Mouse (Mus musculus): Measurements from ENCODE around the gene Prr11. TPM values are rescaled to one million over a fixed set of nuclear protein-coding genes. Genes with fewer than 3 reads are reported as not detected.

Prr11 gene
- 7.3 and 9.6 TPM in 2 replicates for total RNA-seq (2012; rRNA removed)

GRCm38 (mm10) chr11:87108409-87108754 is at the start of gene Prr11:
Prr11 (minus strand) TSS chr11:87108708.
- H3K36me3 ChIP-seq (ENCODE audit: control insufficient read depth, insufficient read depth, low read length, poor library complexity, severe bottlenecking): peaks cover 1% of the 10 kb centered on the region; the same call in 1 of the 2 replicates
- H3K9ac ChIP-seq (ENCODE audit: insufficient read depth, low read depth, low read length, poor library complexity, severe bottlenecking): peak within 1 kb of the TSS; percentile 98
- H3K4me3 ChIP-seq (ENCODE audit: insufficient read depth in 1 of 2, low read depth in 1 of 2, low read length in 2 of 2, poor library complexity in 1 of 2, severe bottlenecking in 1 of 2): peak within 1 kb of the TSS; percentile 94 to 99
- H3K4me1 ChIP-seq (ENCODE audit: control insufficient read depth in 2 of 2, insufficient read depth in 2 of 2, low read length in 2 of 2, poor library complexity in 1 of 2): peaks cover 0 to 9% of the 10 kb centered on the region in 2 experiments; a peak in 1 of 4 replicates
- DNase-seq (ENCODE audit: low read depth, low spot score): no peak
- peak within 1 kb of the TSS; percentile 91 for H3K27ac ChIP-seq (ENCODE audit: insufficient read depth, low read depth, low read length, poor library complexity, severe bottlenecking)
- H3K9me3 ChIP-seq (ENCODE audit: control insufficient read depth, insufficient read depth, low read depth, low read length): no peaks in the 10 kb centered on the region
- TF ChIP-seq ZNF384 (IDR thresholded peaks at IDR 0.05; ENCODE audit: low read depth, low read length) (no peak), CHD2 (IDR thresholded peaks at IDR 0.05; ENCODE audit: low read depth, low read length) (no peak), HCFC1 (IDR thresholded peaks at IDR 0.05; ENCODE audit: borderline replicate concordance, insufficient read depth, low read length) (peak; percentile 33; the same call in 1 of the 2 replicates)
- in situ Hi-C loops (cut with MboI; ENCODE audit: low sequenced_read_pairs in 2 of 2, unreplicated experiment in 2 of 2): no loop called here

DNA sequence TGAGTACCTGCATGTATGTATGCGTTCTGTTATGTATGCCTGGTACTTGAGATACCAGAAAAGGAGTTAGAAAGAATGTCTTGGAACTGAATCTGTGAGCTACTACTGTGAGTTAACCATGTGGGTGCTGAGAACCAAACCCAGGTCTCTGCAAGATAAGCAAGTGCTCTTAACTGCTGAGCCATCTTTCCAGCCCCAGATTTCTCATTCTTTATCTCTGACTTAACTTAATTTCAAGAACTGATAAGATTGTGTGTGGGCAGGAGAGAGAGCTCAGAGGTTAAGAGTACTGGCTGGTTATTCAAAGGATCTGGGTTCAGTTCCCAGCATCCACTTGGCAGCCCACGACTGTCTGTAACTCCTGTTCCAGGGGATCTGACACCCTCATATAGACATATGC is 49.5 kb upstream of the Prr11 start:
- in situ Hi-C loops (cut with MboI; ENCODE audit: low sequenced_read_pairs in 2 of 2, unreplicated experiment in 2 of 2): no loop called here
- Histone ChIP-seq H3K9ac (ENCODE audit: insufficient read depth, low read depth, low read length, poor library complexity, severe bottlenecking) (no peak overlapping the region), H3K27ac (ENCODE audit: insufficient read depth, low read depth, low read length, poor library complexity, severe bottlenecking) (no peak overlapping the region), H3K36me3 (ENCODE audit: control insufficient read depth, insufficient read depth, low read length, poor library complexity, severe bottlenecking) (peaks cover 4% of the 10 kb centered on the region; the same call in 1 of the 2 replicates), H3K4me1 (ENCODE audit: control insufficient read depth in 2 of 2, insufficient read depth in 2 of 2, low read length in 2 of 2, poor library complexity in 1 of 2) (no peaks in the 10 kb centered on the region), H3K4me3 (ENCODE audit: insufficient read depth in 1 of 2, low read depth in 1 of 2, low read length in 2 of 2, poor library complexity in 1 of 2, severe bottlenecking in 1 of 2) (no peak overlapping the region), H3K9me3 (ENCODE audit: control insufficient read depth, insufficient read depth, low read depth, low read length) (no peaks in the 10 kb centered on the region)
- TF ChIP-seq CHD2 (IDR thresholded peaks at IDR 0.05; ENCODE audit: low read depth, low read length) (no peak), MAFK (IDR thresholded peaks at IDR 0.05; ENCODE audit: insufficient read depth, low read depth, low read length) (no peak), ZNF384 (IDR thresholded peaks at IDR 0.05; ENCODE audit: low read depth, low read length) (no peak), HCFC1 (IDR thresholded peaks at IDR 0.05; ENCODE audit: borderline replicate concordance, insufficient read depth, low read length) (no peak), ZC3H11A (IDR thresholded peaks at IDR 0.05; ENCODE audit: borderline replicate concordance, low read depth, low read length) (no peak)
- no peak for DNase-seq (ENCODE audit: low read depth, low spot score)

DNA sequence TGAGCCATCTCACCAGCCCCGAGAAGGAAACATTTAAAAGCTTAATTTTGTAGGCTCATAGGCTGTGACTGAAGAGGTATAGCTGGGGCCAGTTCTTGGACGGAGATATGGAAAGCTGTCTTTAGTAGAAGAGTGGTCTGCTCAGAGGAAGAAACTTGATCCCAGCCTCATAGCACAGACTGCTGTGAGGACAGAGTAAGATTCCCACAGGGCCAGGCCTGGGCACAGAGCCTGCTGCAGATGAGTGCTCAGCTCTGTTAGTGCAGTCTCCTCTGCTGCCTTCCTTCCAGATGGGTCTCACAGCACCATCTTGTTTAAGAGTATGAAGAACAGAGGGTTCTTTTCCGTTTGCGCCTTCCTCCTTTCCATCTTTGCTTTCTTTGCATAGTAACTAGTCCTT is 27.7 kb upstream of the Prr11 start:
- in situ Hi-C loops (cut with MboI; ENCODE audit: low sequenced_read_pairs in 2 of 2, unreplicated experiment in 2 of 2): no loop called here
- Histone ChIP-seq H3K4me1 (ENCODE audit: control insufficient read depth in 2 of 2, insufficient read depth in 2 of 2, low read length in 2 of 2, poor library complexity in 1 of 2) (no peaks in the 10 kb centered on the region), H3K4me3 (ENCODE audit: insufficient read depth in 1 of 2, low read depth in 1 of 2, low read length in 2 of 2, poor library complexity in 1 of 2, severe bottlenecking in 1 of 2) (no peak overlapping the region), H3K36me3 (ENCODE audit: control insufficient read depth, insufficient read depth, low read length, poor library complexity, severe bottlenecking) (peaks cover 2% of the 10 kb centered on the region), H3K27ac (ENCODE audit: insufficient read depth, low read depth, low read length, poor library complexity, severe bottlenecking) (no peak overlapping the region), H3K9ac (ENCODE audit: insufficient read depth, low read depth, low read length, poor library complexity, severe bottlenecking) (no peak overlapping the region), H3K9me3 (ENCODE audit: control insufficient read depth, insufficient read depth, low read depth, low read length) (no peaks in the 10 kb centered on the region)
- no peak for DNase-seq (ENCODE audit: low read depth, low spot score)
- TF ChIP-seq MAFK (IDR thresholded peaks at IDR 0.05; ENCODE audit: insufficient read depth, low read depth, low read length): no peak
- no peak for TF ChIP-seq ZC3H11A (IDR thresholded peaks at IDR 0.05; ENCODE audit: borderline replicate concordance, low read depth, low read length)
- no peak for TF ChIP-seq HCFC1 (IDR thresholded peaks at IDR 0.05; ENCODE audit: borderline replicate concordance, insufficient read depth, low read length)

GRCm38 (mm10) chr11:87126824-87127816 is 18.6 kb upstream of the Prr11 start, which contains the start of gene Trim37:
Trim37 (plus strand) TSS chr11:87127077.
- Histone ChIP-seq H3K27ac (ENCODE audit: insufficient read depth, low read depth, low read length, poor library complexity, severe bottlenecking) (peak within 1 kb of the TSS; percentile 89), H3K9me3 (ENCODE audit: control insufficient read depth, insufficient read depth, low read depth, low read length) (no peaks in the 10 kb centered on the region), H3K36me3 (ENCODE audit: control insufficient read depth, insufficient read depth, low read length, poor library complexity, severe bottlenecking) (peaks cover 18% of the 10 kb centered on the region), H3K4me3 (ENCODE audit: insufficient read depth in 1 of 2, low read depth in 1 of 2, low read length in 2 of 2, poor library complexity in 1 of 2, severe bottlenecking in 1 of 2) (peak within 1 kb of the TSS; percentile 93 to 99), H3K4me1 (ENCODE audit: control insufficient read depth in 2 of 2, insufficient read depth in 2 of 2, low read length in 2 of 2, poor library complexity in 1 of 2) (peaks cover 0 to 4% of the 10 kb centered on the region in 2 experiments; a peak in 1 of 4 replicates), H3K9ac (ENCODE audit: insufficient read depth, low read depth, low read length, poor library complexity, severe bottlenecking) (peak within 1 kb of the TSS; percentile 98)
- 0 out of 2 replicates have a peak, but pooled peaks have one; percentile 10 for TF ChIP-seq ZNF384 (IDR thresholded peaks at IDR 0.05; ENCODE audit: low read depth, low read length)
- TF ChIP-seq ZC3H11A (IDR thresholded peaks at IDR 0.05; ENCODE audit: borderline replicate concordance, low read depth, low read length): no peak
- peak; percentile 13; the same call in 1 of the 2 replicates for TF ChIP-seq CHD2 (IDR thresholded peaks at IDR 0.05; ENCODE audit: low read depth, low read length)
- no peak for TF ChIP-seq MAFK (IDR thresholded peaks at IDR 0.05; ENCODE audit: insufficient read depth, low read depth, low read length)
- no peak for TF ChIP-seq HCFC1 (IDR thresholded peaks at IDR 0.05; ENCODE audit: borderline replicate concordance, insufficient read depth, low read length)
- in situ Hi-C loops (cut with MboI; ENCODE audit: low sequenced_read_pairs in 2 of 2, unreplicated experiment in 2 of 2): no loop called here
- DNase-seq (ENCODE audit: low read depth, low spot score): peak; percentile 79
